In genomic region chr15:41283199-41283598, GRCm38 (mm10) we compare ENCODE assay signal across 14 mouse cellular contexts.
DNase-seq lines count a peak whose midpoint lies in the region.
"Had no signal": no experiment of that assay in that cellular context is flagged by ENCODE, and none has a peak within 500 bp of the region (broad histone marks: within the 10 kb centered on the region; RNA-seq: fewer than 3 reads in every experiment).

No protein-coding gene starts in this region.

- peak; percentile 14 for DNase-seq in R1 (ENCODE audit: low read depth, low spot score)
- DNase-seq in cerebellum, adult 11 months, result peak; percentile 49
- peak; percentile 43 for DNase-seq in cerebellum, adult 8-10 months
- DNase-seq in cerebellum, postnatal 14 days, result peak; percentile 30 to 67
- no peak for DNase-seq in liver
- no peak for DNase-seq in embryo, embryonic 9.5 days (ENCODE audit: extremely low spot score)
- no peak for DNase-seq in kidney, adult 9 months
- DNase-seq: adrenal gland, adult 2 months; adrenal gland, postnatal 25 days; embryo, embryonic 11 days; gastrocnemius, postnatal 10 days; heart, adult 18-20 months; heart, postnatal 14 days; kidney, adult 2 months had no signal

Comparison
In these comparisons a context has a peak if more than half of its experiments do, and no peak if none do; other contexts are left out.
1. DNase-seq: peak in R1 (single experiment), cerebellum, adult 11 months (single experiment), cerebellum, adult 8-10 months (single experiment) and cerebellum, postnatal 14 days (2 of 2); none in liver (single experiment), embryo, embryonic 9.5 days (single experiment) and kidney, adult 9 months (single experiment).